In the genomic region with DNA sequence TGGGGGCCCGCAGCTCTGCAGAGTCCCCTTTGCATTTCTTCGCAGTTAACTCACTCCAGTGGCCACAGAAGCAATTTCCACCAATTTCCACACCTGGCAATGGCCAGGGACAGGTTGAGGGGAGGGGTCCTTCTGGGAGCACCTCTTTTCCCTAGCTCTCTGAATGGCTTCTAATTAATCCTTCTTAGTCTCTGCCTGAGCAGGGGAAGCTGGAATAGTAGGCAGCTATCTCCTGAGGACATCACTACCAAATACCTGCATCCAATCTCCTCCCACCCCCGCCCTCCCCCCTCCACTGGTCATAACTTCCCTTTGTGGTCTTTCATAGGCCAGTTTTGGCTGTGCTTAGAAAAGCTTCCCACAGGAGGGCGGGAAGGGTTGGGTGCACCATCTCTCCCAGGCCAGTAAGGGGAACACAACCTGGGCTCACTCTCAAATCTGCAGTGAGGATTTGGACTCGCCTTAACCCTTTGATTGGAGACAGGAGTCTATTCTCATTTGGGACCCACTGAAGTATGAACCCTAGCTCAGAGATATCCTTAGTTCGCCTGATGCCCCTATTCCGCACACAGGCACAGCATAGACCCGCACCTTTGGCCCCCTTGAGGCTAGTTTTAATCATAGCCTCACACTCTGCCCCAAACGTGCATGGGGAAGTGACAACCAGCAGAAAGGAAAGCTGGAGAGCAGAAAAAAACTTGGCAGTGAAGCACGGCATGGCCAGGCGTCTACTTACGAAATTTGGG, we compare ENCODE assay signal across 9 mouse cellular contexts. TPM values are rescaled to one million over a fixed set of nuclear protein-coding genes. Genes with fewer than 3 reads are reported as not detected.
DNase-seq lines count a peak whose midpoint lies in the region; ATAC-seq and TF ChIP-seq lines count a peak whose summit lies in the region.
"Had no signal": no experiment of that assay in that cellular context is flagged by ENCODE, and none has a peak within 500 bp of the region (broad histone marks: within the 10 kb centered on the region; RNA-seq: fewer than 3 reads in every experiment).

No protein-coding gene starts in this region.

- no peak for ATAC-seq in stomach, embryonic 15.5 days (ENCODE audit: insufficient read depth, low FRiP score, low read depth)
- ATAC-seq in stomach, postnatal 0 days (ENCODE audit: low FRiP score, low TSS enrichment): no peak
- ATAC-seq in hindbrain, embryonic 16.5 days: peak; percentile 26
- no peak for ATAC-seq in liver, embryonic 11.5 days (replicated peaks; ENCODE audit: low FRiP score)

- H3K9me3 ChIP-seq in stomach, embryonic 15.5 days: no peaks in the 10 kb centered on the region
- H3K9me3 ChIP-seq in stomach, postnatal 0 days (ENCODE audit: control insufficient read depth, low read length): no peaks in the 10 kb centered on the region
- no peaks in the 10 kb centered on the region for H3K9me3 ChIP-seq in hindbrain, embryonic 16.5 days (ENCODE audit: control insufficient read depth, low read length)
- no peaks in the 10 kb centered on the region for H3K9me3 ChIP-seq in liver, embryonic 11.5 days (ENCODE audit: control insufficient read depth, low read length)

- H3K27ac ChIP-seq in stomach, embryonic 15.5 days: no peak overlapping the region
- H3K27ac ChIP-seq in stomach, postnatal 0 days (replicated peaks): no peak overlapping the region
- peak overlapping the region; percentile 97 for H3K27ac ChIP-seq in hindbrain, embryonic 16.5 days (ENCODE audit: low read depth, low read length)
- H3K27ac ChIP-seq in liver, embryonic 11.5 days (ENCODE audit: low read depth, low read length): no peak overlapping the region
- H3K27ac ChIP-seq: macrophage had no signal

- H3K9ac ChIP-seq in stomach, embryonic 15.5 days: no peak overlapping the region
- no peak overlapping the region for H3K9ac ChIP-seq in stomach, postnatal 0 days (ENCODE audit: low read length)
- H3K9ac ChIP-seq in hindbrain, embryonic 16.5 days (ENCODE audit: low read depth, low read length): peak overlapping the region; percentile 93
- no peak overlapping the region for H3K9ac ChIP-seq in liver, embryonic 11.5 days (ENCODE audit: low read depth, low read length)

- H3K4me2 ChIP-seq in stomach, embryonic 15.5 days: no peak overlapping the region
- H3K4me2 ChIP-seq in stomach, postnatal 0 days (replicated peaks; ENCODE audit: low read depth): no peak overlapping the region
- peak overlapping the region; percentile 70 for H3K4me2 ChIP-seq in hindbrain, embryonic 16.5 days (ENCODE audit: low read length)
- no peak overlapping the region for H3K4me2 ChIP-seq in liver, embryonic 11.5 days

- H3K4me3 ChIP-seq in stomach, embryonic 15.5 days (replicated peaks): 0 out of 2 replicates have a peak overlapping the region, but pooled peaks have one; percentile 43
- H3K4me3 ChIP-seq in stomach, postnatal 0 days (ENCODE audit: low read depth, low read length): no peak overlapping the region; the same call in 1 of the 2 replicates
- peak overlapping the region; percentile 83 for H3K4me3 ChIP-seq in hindbrain, embryonic 16.5 days (ENCODE audit: low read length)
- no peak overlapping the region for H3K4me3 ChIP-seq in liver, embryonic 11.5 days (ENCODE audit: low read depth, low read length)

- peaks cover 60% of the 10 kb centered on the region for H3K27me3 ChIP-seq in stomach, embryonic 15.5 days (replicated peaks)
- peaks cover 19% of the 10 kb centered on the region for H3K27me3 ChIP-seq in stomach, postnatal 0 days (ENCODE audit: control insufficient read depth, insufficient read depth, low read length)
- H3K27me3 ChIP-seq in hindbrain, embryonic 16.5 days (replicated peaks; ENCODE audit: control insufficient read depth, insufficient read depth, low read length): no peaks in the 10 kb centered on the region
- peaks cover 63% of the 10 kb centered on the region for H3K27me3 ChIP-seq in liver, embryonic 11.5 days (replicated peaks; ENCODE audit: control insufficient read depth, insufficient read depth, low read length)

- TF ChIP-seq CTCF in stomach, postnatal 0 days (IDR thresholded peaks at IDR 0.05; ENCODE audit: low read depth): no peak

- H3K4me1 ChIP-seq in stomach, embryonic 15.5 days: peaks cover 16% of the 10 kb centered on the region
- no peaks in the 10 kb centered on the region for H3K4me1 ChIP-seq in stomach, postnatal 0 days (replicated peaks; ENCODE audit: control insufficient read depth, insufficient read depth)
- H3K4me1 ChIP-seq in hindbrain, embryonic 16.5 days (ENCODE audit: control insufficient read depth, insufficient read depth, low read depth, low read length): peaks cover 4% of the 10 kb centered on the region; the same call in 1 of the 2 replicates
- no peaks in the 10 kb centered on the region; the same call in 1 of the 2 replicates for H3K4me1 ChIP-seq in liver, embryonic 11.5 days (replicated peaks; ENCODE audit: control insufficient read depth, insufficient read depth, low read length)

- no peaks in the 10 kb centered on the region for H3K36me3 ChIP-seq in stomach, embryonic 15.5 days
- no peaks in the 10 kb centered on the region for H3K36me3 ChIP-seq in stomach, postnatal 0 days (ENCODE audit: control insufficient read depth, insufficient read depth, low read length)
- no peaks in the 10 kb centered on the region for H3K36me3 ChIP-seq in hindbrain, embryonic 16.5 days (ENCODE audit: control insufficient read depth, insufficient read depth, low read length)
- H3K36me3 ChIP-seq in liver, embryonic 11.5 days (ENCODE audit: control insufficient read depth, insufficient read depth, low read length): no peaks in the 10 kb centered on the region

- no peak for DNase-seq in stomach, postnatal 0 days (ENCODE audit: low spot score)
- DNase-seq in embryo, embryonic 9.5 days (ENCODE audit: extremely low spot score): peak; percentile 8
- no peak for DNase-seq in thymus, postnatal 25 days
- DNase-seq in T-cell, adult 2 months (ENCODE audit: low spot score): no peak
- DNase-seq in liver, embryonic 11.5 days (ENCODE audit: low spot score): no peak
- DNase-seq: heart, postnatal 4 days had no signal

- TF ChIP-seq EP300 in stomach, postnatal 0 days (optimal IDR thresholded peaks at IDR 0.05): no peak

- WGBS in stomach, embryonic 15.5 days: 9% methylated on average over 12 of the region's 12 CpGs
- WGBS in stomach, postnatal 0 days: 11% methylated on average over 12 of the region's 12 CpGs
- WGBS in hindbrain, embryonic 16.5 days: 2% methylated on average over 12 of the region's 12 CpGs
- WGBS in liver, embryonic 11.5 days: 14% methylated on average over 12 of the region's 12 CpGs

RNA-seq across cellular contexts. Expression of gene Nrg3, which starts 1.5 kb away (rescaled TPM):
- polyA plus RNA-seq in stomach, embryonic 15.5 days (2015; fragmentation: Nextera tagmentation; extraction: Ambion mirVana): 0.90 and 0.95 TPM in 2 replicates
- 0.16 and 0.33 TPM in 2 replicates for polyA plus RNA-seq in stomach, postnatal 0 days (2015; fragmentation: Nextera tagmentation; extraction: Ambion mirVana)
- polyA plus RNA-seq in hindbrain, embryonic 16.5 days (2015; fragmentation: Nextera tagmentation; extraction: Ambion mirVana): 10.2 and 10.9 TPM in 2 replicates
- 0.10 and 0.16 TPM in 2 replicates for polyA plus RNA-seq in liver, embryonic 11.5 days (2014; fragmentation: Nextera tagmentation; extraction: Ambion mirVana)
- polyA plus RNA-seq: macrophage had no signal

Comparison
In these comparisons a context has a peak if more than half of its experiments do, and no peak if none do; other contexts are left out.
1. H3K4me3 ChIP-seq: peak in stomach, embryonic 15.5 days (single experiment) and hindbrain, embryonic 16.5 days (single experiment); none in stomach, postnatal 0 days (single experiment) and liver, embryonic 11.5 days (single experiment).